ENCODE assay signal across 18 mouse cellular contexts in genomic region chr10:75713026-75713425, GRCm38 (mm10).
"Had no signal": no experiment of that assay in that cellular context is flagged by ENCODE, and none has a peak within 500 bp of the region (broad histone marks: within the 10 kb centered on the region; RNA-seq: fewer than 3 reads in every experiment).

No protein-coding gene starts in this region.

- H3K27ac ChIP-seq: kidney, postnatal 0 days; layer of hippocampus, adult 2 months; liver, embryonic 15.5 days; midbrain, embryonic 15.5 days; neural tube, embryonic 13.5 days; stomach, embryonic 15.5 days had no signal

- H3K27me3 ChIP-seq: liver, embryonic 15.5 days; megakaryocyte, embryonic 14.5 days; midbrain, embryonic 15.5 days; neural tube, embryonic 13.5 days; stomach, embryonic 15.5 days had no signal

- H3K4me2 ChIP-seq: liver, embryonic 11.5 days; liver, embryonic 15.5 days; midbrain, embryonic 11.5 days; midbrain, embryonic 15.5 days; neural tube, embryonic 13.5 days; stomach, embryonic 15.5 days had no signal

- H3K9ac ChIP-seq: liver, embryonic 15.5 days; midbrain, embryonic 15.5 days; neural tube, embryonic 13.5 days; stomach, embryonic 15.5 days had no signal

- H3K9me3 ChIP-seq: liver, embryonic 15.5 days; megakaryocyte, embryonic 14.5 days; midbrain, embryonic 15.5 days; neural tube, embryonic 13.5 days; stomach, embryonic 15.5 days had no signal

- DNase-seq: kidney, adult 2 months; kidney, postnatal 4 days; left cerebral cortex, postnatal 4 days; lung, adult 2 months; lung, postnatal 4 days; retina, postnatal 1 day; thymus, adult 2 months; thymus, postnatal 25 days had no signal

- ATAC-seq: lung, postnatal 0 days; midbrain, embryonic 15.5 days had no signal

- H3K4me1 ChIP-seq: midbrain, embryonic 15.5 days; neural tube, embryonic 13.5 days; stomach, embryonic 15.5 days had no signal

- H3K4me3 ChIP-seq: layer of hippocampus, adult 2 months; liver, embryonic 15.5 days; megakaryocyte, embryonic 14.5 days; midbrain, embryonic 15.5 days; neural tube, embryonic 13.5 days; stomach, embryonic 15.5 days had no signal
